Mouse (Mus musculus): ENCODE measurements at regions not wholly inside any gene's neighbourhood (a gene's known extent, or its start where the extent isn't known, plus 50 kb on each side); places are given as distances from the start of the nearest gene placed in this dataset.
A peak's percentile ranks its signal among the peaks of the same experiment; 100 is the strongest.

GRCm38 (mm10) chr1:98192671-98193070, 97.2 kb upstream of the Pam start:
- Histone ChIP-seq H3K4me3 (no peak overlapping the region), H3K27ac (replicated peaks) (no peak overlapping the region), H3K9me3 (replicated peaks) (no peaks in the 10 kb centered on the region; the same call in 1 of the 2 replicates), H3K4me1 (peaks cover 38% of the 10 kb centered on the region), H3K36me3 (no peaks in the 10 kb centered on the region), H3K27me3 (ENCODE audit: low read depth, poor library complexity, severe bottlenecking) (peaks cover 18% of the 10 kb centered on the region)
- 83% methylated on average over 4 of the region's 4 CpGs for WGBS
- no peak for DNase-seq (ENCODE audit: low spot score)

GRCm38 (mm10) chr1:98192044-98192484, 96.6 kb upstream of the Pam start:
- DNase-seq (ENCODE audit: low spot score), result no peak
- no peaks in the 10 kb centered on the region for H3K36me3 ChIP-seq
- peaks cover 38% of the 10 kb centered on the region for H3K4me1 ChIP-seq
- H3K27me3 ChIP-seq (ENCODE audit: low read depth, poor library complexity, severe bottlenecking), result peaks cover 24% of the 10 kb centered on the region
- no peak overlapping the region for H3K4me3 ChIP-seq
- no peaks in the 10 kb centered on the region; the same call in 1 of the 2 replicates for H3K9me3 ChIP-seq (replicated peaks)
- WGBS, result 73% methylated on average over 8 of the region's 8 CpGs
- H3K27ac ChIP-seq (replicated peaks), result peak overlapping the region; percentile 65; the same call in 1 of the 2 replicates

- WGBS, result 10% methylated on average over 2 of the region's 2 CpGs
- DNase-seq (ENCODE audit: low spot score), result no peak
Observed at GRCm38 (mm10) chr1:98191331-98191730, 95.9 kb upstream of the Pam start.

GRCm38 (mm10) chr1:98190741-98191140, 95.3 kb upstream of the Pam start:
- Histone ChIP-seq H3K4me3 (no peak overlapping the region), H3K36me3 (no peaks in the 10 kb centered on the region), H3K27me3 (ENCODE audit: low read depth, poor library complexity, severe bottlenecking) (peaks cover 38% of the 10 kb centered on the region), H3K27ac (replicated peaks) (peak overlapping the region; percentile 72), H3K9me3 (replicated peaks) (no peaks in the 10 kb centered on the region; the same call in 1 of the 2 replicates), H3K4me1 (peaks cover 38% of the 10 kb centered on the region)
- no peak for DNase-seq (ENCODE audit: low spot score)
- WGBS, result 34% methylated on average over 6 of the region's 6 CpGs

More at GRCm38 (mm10) chr1:98191331-98191730, 95.9 kb upstream of the Pam start:
- Histone ChIP-seq H3K4me3 (no peak overlapping the region), H3K27me3 (ENCODE audit: low read depth, poor library complexity, severe bottlenecking) (peaks cover 32% of the 10 kb centered on the region), H3K4me1 (peaks cover 38% of the 10 kb centered on the region), H3K27ac (replicated peaks) (peak overlapping the region; percentile 72), H3K9me3 (replicated peaks) (no peaks in the 10 kb centered on the region; the same call in 1 of the 2 replicates), H3K36me3 (no peaks in the 10 kb centered on the region)

GRCm38 (mm10) chr1:98189991-98190471, 94.6 kb upstream of the Pam start:
- peaks cover 38% of the 10 kb centered on the region for H3K4me1 ChIP-seq
- 21% methylated on average over 6 of the region's 6 CpGs for WGBS

GRCm38 (mm10) chr1:98180372-98180771, 84.9 kb upstream of the Pam start:
- Histone ChIP-seq H3K36me3 (no peaks in the 10 kb centered on the region), H3K27ac (replicated peaks) (no peak overlapping the region; the same call in 1 of the 2 replicates), H3K9me3 (replicated peaks) (no peaks in the 10 kb centered on the region), H3K27me3 (ENCODE audit: low read depth, poor library complexity, severe bottlenecking) (peaks cover 2% of the 10 kb centered on the region; the same call in 1 of the 2 replicates), H3K4me3 (no peak overlapping the region), H3K4me1 (peaks cover 5% of the 10 kb centered on the region)
- no peak for DNase-seq (ENCODE audit: low spot score)
- WGBS, result 27% methylated on average over 6 of the region's 6 CpGs

More at GRCm38 (mm10) chr1:98189991-98190471, 94.6 kb upstream of the Pam start:
- Histone ChIP-seq H3K36me3 (no peaks in the 10 kb centered on the region), H3K27me3 (ENCODE audit: low read depth, poor library complexity, severe bottlenecking) (peaks cover 43% of the 10 kb centered on the region), H3K9me3 (replicated peaks) (no peaks in the 10 kb centered on the region; the same call in 1 of the 2 replicates), H3K27ac (replicated peaks) (peak overlapping the region; percentile 72), H3K4me3 (no peak overlapping the region)
- peak; percentile 73 for DNase-seq (ENCODE audit: low spot score)

GRCm38 (mm10) chr1:98179030-98179429, 83.6 kb upstream of the Pam start:
- DNase-seq (ENCODE audit: low spot score), result peak; percentile 30
- H3K4me1 ChIP-seq, result peaks cover 15% of the 10 kb centered on the region
- no peaks in the 10 kb centered on the region for H3K9me3 ChIP-seq (replicated peaks)
- WGBS, result 46% methylated on average over 1 of the region's 1 CpGs
- H3K27ac ChIP-seq (replicated peaks), result no peak overlapping the region
- H3K36me3 ChIP-seq, result no peaks in the 10 kb centered on the region
- H3K4me3 ChIP-seq, result no peak overlapping the region
- no peaks in the 10 kb centered on the region for H3K27me3 ChIP-seq (ENCODE audit: low read depth, poor library complexity, severe bottlenecking)

GRCm38 (mm10) chr1:98174811-98175132, 79.3 kb upstream of the Pam start:
- H3K9me3 ChIP-seq (replicated peaks), result no peaks in the 10 kb centered on the region
- H3K27me3 ChIP-seq (ENCODE audit: low read depth, poor library complexity, severe bottlenecking), result no peaks in the 10 kb centered on the region
- 93% methylated on average over 4 of the region's 4 CpGs for WGBS
- H3K4me1 ChIP-seq, result peaks cover 17% of the 10 kb centered on the region
- no peak overlapping the region for H3K27ac ChIP-seq (replicated peaks)
- H3K36me3 ChIP-seq, result no peaks in the 10 kb centered on the region
- DNase-seq (ENCODE audit: low spot score), result no peak
- H3K4me3 ChIP-seq, result no peak overlapping the region

- peaks cover 17% of the 10 kb centered on the region for H3K4me1 ChIP-seq
- 85% methylated on average over 11 of the region's 11 CpGs for WGBS
- H3K9me3 ChIP-seq (replicated peaks), result no peaks in the 10 kb centered on the region
- no peaks in the 10 kb centered on the region for H3K36me3 ChIP-seq
- no peak overlapping the region for H3K4me3 ChIP-seq
- no peak overlapping the region for H3K27ac ChIP-seq (replicated peaks)
- DNase-seq (ENCODE audit: low spot score), result no peak
- H3K27me3 ChIP-seq (ENCODE audit: low read depth, poor library complexity, severe bottlenecking), result no peaks in the 10 kb centered on the region
Observed at GRCm38 (mm10) chr1:98173907-98174810, 78.7 kb upstream of the Pam start.

GRCm38 (mm10) chr1:98173431-98173830, 78.0 kb upstream of the Pam start:
- Histone ChIP-seq H3K4me3 (no peak overlapping the region), H3K4me1 (peaks cover 17% of the 10 kb centered on the region), H3K9me3 (replicated peaks) (no peaks in the 10 kb centered on the region), H3K36me3 (no peaks in the 10 kb centered on the region), H3K27me3 (ENCODE audit: low read depth, poor library complexity, severe bottlenecking) (no peaks in the 10 kb centered on the region), H3K27ac (replicated peaks) (no peak overlapping the region)
- WGBS, result 69% methylated on average over 2 of the region's 2 CpGs
- no peak for DNase-seq (ENCODE audit: low spot score)

- 90% methylated on average over 2 of the region's 2 CpGs for WGBS
- Histone ChIP-seq H3K9me3 (replicated peaks) (no peaks in the 10 kb centered on the region), H3K27me3 (ENCODE audit: low read depth, poor library complexity, severe bottlenecking) (no peaks in the 10 kb centered on the region), H3K4me1 (peaks cover 17% of the 10 kb centered on the region), H3K36me3 (no peaks in the 10 kb centered on the region), H3K27ac (replicated peaks) (no peak overlapping the region), H3K4me3 (no peak overlapping the region)
- DNase-seq (ENCODE audit: low spot score), result no peak
Observed at GRCm38 (mm10) chr1:98171291-98171690, 75.8 kb upstream of the Pam start.

GRCm38 (mm10) chr1:98169352-98169751, 73.9 kb upstream of the Pam start:
- DNase-seq (ENCODE audit: low spot score), result no peak
- Histone ChIP-seq H3K9me3 (replicated peaks) (no peaks in the 10 kb centered on the region), H3K27ac (replicated peaks) (no peak overlapping the region), H3K27me3 (ENCODE audit: low read depth, poor library complexity, severe bottlenecking) (no peaks in the 10 kb centered on the region), H3K4me3 (no peak overlapping the region), H3K36me3 (no peaks in the 10 kb centered on the region), H3K4me1 (peaks cover 10% of the 10 kb centered on the region)

GRCm38 (mm10) chr1:98167800-98168199, 72.4 kb upstream of the Pam start:
- WGBS, result 87% methylated on average over 4 of the region's 4 CpGs
- H3K36me3 ChIP-seq, result no peaks in the 10 kb centered on the region
- no peaks in the 10 kb centered on the region for H3K27me3 ChIP-seq (ENCODE audit: low read depth, poor library complexity, severe bottlenecking)
- no peak overlapping the region for H3K27ac ChIP-seq (replicated peaks)
- H3K4me3 ChIP-seq, result no peak overlapping the region
- no peak for DNase-seq (ENCODE audit: low spot score)
- H3K9me3 ChIP-seq (replicated peaks), result no peaks in the 10 kb centered on the region
- H3K4me1 ChIP-seq, result no peaks in the 10 kb centered on the region

All from midbrain, embryonic 10.5 days (tissue).